Mouse (Mus musculus) frontal cortex, postnatal 36 days (tissue): Measurements from ENCODE around the gene Slc16a10.
"Not testable (repeated sequence)": the region's sequence is repeated elsewhere in the genome, so short reads cannot be mapped to it uniquely, and the experiment has no call there.

Source experiments
- DNase-seq, 2 experiments: peaks; one replicate each; pipeline ENCODE4 v3.0.0; 2022; ENCODE audit warnings: low spot score in 2 of 2

Slc16a10 gene

DNA sequence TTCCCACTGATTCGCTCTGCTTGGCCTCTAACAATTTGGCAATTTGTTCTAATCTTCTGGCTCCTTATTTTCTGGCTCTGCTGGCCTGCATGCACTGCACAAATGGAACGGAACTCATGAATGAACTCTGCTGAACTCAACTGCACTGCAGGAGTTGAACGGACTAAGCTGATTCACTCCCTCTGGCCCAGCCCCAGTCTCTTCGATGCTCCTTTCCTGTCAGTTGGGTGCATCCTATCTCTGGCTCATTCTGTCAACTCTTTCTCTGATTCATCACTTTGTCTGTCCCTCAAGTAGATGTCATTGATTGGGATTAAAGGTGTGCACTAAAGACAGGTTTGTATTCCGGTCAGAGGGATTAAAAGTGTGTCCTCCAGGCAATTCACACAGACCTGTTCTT is 115.5 kb downstream of the Slc16a10 start:
- no peak for DNase-seq

DNA sequence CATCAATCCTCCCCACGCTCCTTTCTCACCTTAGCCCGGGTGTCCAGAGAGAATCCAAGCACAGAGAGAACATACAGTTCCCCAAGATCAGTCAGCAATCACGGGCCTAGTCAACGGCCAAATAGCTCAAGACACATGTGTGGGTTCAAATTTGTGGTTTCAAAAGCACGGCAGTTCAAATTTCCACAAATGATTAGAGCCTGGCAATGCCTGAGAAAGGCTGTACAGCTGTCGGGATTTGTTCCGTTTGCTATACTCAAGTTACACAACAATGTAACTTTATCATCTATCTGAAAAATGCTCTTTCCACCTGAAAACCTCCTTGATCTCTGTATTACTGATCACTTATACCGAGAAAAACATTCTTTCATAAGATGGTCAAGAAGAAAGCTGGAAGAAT is 116.5 kb downstream of the Slc16a10 start:
- no peak for DNase-seq

DNA sequence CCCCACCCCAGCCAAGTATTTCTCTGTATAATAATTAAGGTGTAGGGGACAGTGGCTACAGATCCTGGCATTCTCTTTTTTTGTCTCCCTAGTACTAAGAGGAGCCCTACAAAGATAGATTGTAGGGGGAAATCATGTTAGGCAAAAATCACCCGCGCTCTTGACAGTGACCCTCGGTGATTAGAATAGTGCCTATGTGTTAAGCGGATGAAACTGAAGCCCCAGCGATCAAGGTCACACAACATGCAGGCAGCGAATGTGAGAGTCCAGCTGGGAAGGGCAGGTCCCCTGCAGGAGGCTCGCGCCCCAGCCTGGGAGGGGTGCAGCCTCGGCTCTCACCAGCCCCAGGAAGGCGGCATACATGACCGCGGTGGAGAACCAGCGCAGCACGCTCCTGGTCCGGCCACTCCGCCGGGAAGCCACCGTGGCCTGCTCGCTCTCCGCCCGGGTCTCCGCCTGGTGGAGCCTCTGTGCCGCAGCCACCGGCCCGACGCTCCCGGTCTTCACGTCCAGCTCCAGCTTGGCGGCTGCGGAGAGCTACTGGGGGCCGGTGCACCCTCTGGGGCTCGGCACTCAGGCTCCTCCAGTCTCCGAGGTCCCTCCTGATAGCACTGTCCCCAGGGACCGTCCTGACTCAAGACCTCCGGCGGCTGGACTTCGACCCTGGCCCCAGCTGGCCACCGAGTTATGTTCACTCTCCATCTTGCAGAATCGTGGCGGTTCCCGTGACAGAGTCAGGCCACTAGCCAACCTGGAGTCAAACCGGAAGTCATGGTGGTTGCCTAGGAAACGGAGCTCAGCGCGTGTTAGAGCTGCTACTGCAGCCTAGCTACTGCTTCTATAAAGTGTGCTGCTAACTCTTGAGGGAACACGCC is 117.3 kb downstream of the Slc16a10 start, which contains the start of gene Mfsd4b1:
Gene Mfsd4b1, minus strand, starts transcription at position 715 of the 875 bp plus-strand sequence.
- peak; percentile 88 to 94 for DNase-seq

DNA sequence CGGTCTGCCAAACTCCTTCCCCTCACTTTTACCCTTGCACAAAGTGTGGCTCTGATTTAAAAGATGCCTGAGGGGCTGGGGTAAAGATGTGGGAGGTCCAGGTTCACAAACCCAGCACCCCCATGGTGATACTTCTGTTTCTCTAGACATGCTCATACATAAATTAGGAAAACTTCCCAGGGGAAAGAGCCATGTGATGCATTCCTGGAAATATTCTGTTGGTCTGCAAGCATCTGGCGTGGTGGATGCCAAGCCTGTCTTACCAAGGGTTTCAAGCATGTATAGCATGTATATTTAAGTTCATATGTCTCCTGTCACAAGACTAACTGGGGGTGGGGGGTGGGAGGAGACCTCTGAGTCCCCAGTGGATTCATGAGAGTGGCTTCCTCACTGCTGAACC is 121.7 kb downstream of the Slc16a10 start:
- no peak for DNase-seq

DNA sequence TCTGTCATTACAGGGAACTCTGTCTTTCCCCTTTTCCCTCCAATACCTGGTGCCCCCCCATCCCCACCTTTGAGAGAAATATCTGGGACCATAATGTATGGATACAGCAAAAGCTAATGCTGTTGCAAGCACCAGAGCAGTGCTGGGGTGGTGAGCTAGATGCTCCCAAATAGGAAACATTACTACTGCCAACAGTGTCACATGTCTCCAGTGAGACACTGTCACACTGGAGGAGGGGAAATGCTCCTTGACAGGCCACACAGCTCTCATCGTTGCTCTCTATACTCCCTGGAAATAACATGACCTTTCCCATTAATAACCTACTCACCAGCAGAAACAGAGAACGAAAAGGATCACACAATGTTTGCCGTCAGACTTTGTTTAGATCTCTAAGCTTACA is 122.6 kb downstream of the Slc16a10 start:
- DNase-seq, result no peak

DNA sequence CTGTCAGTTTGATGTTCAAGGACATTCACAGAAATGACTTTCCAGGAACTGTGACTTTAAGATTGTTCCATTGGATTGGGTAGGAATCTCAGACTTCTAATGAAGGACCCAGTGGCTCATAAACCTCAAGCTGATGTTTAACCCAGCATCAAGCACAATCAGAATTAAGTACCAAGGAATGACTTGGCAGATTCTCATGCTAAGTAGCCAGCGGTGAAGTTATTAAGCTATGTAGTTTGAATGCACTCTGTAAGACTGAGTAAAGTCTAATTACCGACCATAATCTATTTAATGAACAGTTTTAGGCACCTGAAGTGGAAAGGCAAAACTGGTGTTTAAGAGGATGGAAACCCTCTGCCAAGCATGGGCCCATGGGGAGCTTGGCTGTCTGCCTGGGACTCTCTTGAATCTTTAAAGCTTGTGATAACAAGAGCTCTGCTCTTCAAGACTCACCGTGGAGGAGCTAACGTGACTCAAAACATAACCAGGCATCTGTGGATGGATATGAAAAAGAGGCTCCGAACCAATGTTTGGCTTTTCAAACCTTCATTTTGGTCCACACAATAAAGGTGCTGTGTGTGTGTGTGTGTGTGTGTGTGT is 123.7 kb downstream of the Slc16a10 start:
- DNase-seq, result no peak

DNA sequence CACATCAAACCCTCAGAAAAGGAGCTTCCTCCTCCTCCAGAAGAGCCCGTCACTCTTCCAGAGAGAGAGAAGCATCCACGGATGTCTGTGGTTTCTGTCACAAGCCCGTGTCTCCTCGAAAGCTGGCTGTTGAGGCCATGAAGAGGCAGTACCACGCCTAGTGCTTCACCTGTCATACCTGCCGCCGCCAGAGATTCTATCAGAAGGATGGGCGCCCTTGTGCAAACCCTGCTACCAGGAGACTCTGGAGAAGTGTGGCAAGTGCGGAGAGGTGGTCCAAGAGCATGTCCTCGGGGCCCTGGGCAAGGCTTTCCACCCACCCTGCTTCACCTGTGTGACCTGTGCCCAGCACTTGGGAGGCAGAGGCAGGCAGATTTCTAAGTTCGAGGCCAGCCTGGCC is 132.5 kb downstream of the Slc16a10 start:
- DNase-seq, result no peak

DNA sequence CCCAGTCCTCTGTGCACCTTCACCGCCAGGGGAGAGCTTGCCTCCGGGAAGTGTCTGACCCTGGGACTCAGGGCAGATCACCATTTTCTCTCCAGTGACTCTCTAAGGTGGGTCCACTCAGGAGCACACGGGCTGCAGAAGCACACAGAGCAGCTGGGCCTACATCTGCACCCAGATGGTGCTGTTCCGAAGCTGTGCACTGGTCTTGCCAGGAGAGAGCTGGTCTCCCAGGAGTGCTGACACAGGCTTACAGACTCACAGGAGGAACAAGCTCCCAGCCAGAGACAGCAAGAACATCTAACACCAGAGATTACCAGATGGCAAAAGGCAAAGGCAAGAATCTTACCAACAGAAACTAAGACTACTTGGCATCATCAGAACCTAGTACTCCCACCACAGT is 133.2 kb downstream of the Slc16a10 start:
- DNase-seq, result not testable (repeated sequence)

DNA sequence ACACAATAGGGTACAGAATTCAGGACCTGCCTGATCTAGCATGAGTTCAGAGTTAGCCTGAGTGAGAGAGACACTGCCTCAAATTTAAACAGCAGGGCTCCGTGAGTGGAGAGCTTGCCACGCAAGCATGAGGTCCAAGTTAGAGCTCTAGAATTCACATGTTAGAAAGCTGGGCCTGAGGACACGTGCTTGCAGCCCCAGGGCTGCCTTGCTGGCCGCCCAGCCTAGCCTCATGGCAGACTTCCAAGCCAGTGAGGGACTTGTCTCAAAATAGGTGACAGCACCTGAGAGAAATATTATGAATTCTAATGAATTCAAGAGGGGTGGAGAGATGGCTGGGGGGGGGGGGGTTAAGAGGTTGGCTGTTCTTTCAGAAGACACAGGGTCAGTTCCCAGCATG is 134.1 kb downstream of the Slc16a10 start:
- DNase-seq, result no peak

DNA sequence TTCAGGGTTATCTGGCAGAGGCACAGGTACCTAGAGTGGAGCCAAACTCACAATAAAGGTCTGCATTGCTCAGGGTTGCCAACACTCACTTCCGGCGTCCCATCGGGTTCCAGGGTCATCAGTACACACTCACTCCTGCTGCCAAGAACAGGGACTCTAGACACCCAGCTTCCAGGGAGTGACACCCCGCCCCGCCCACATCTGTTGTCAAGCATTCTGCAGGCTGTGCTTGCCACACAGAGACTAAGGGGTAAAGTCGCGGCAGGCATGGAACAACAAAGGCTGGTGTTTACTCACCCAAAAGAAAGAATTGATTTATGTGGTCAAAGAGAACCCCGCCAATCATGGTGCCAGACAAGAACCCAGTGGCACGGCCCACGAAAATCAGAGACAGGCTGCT is 135.1 kb downstream of the Slc16a10 start:
- no peak for DNase-seq

DNA sequence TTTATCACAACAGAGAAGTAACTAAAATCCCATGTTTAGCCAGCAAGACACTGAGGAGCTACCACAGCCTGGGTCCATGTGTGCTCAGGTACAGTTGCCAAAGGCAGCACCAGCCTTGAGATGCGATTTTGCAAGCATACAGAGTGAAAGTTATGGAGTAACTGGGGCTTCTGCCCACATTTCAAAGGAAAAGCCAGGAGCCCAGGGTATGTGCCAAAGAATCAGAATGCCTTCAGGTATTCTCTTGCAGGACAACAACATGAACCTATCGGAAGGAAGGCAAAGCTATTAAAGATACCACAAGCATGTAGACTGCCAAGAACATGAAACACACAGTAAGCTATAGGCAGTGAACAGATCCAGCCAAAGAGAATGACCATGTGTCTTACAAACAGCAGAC is 141.3 kb downstream of the Slc16a10 start:
- DNase-seq, result no peak

DNA sequence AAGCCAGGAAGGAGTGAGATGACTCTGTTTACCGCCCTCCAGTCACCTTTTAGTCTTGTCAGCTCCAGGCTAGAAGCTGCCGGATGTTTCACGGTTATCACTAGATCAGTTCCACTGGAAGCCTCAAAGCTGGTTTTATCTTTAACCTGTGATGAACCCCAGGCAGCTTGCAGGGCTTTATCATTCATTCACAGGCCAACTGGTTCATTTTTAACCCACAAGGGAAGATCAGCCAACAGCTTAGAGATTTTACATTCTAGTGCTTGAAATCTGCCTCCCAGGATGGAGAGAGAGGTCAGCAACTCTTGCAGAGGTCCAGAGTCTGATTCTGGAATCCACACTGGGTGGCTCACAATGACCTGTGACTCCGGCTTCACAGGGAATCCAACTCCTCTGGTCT is 150.9 kb downstream of the Slc16a10 start:
- no peak for DNase-seq

DNA sequence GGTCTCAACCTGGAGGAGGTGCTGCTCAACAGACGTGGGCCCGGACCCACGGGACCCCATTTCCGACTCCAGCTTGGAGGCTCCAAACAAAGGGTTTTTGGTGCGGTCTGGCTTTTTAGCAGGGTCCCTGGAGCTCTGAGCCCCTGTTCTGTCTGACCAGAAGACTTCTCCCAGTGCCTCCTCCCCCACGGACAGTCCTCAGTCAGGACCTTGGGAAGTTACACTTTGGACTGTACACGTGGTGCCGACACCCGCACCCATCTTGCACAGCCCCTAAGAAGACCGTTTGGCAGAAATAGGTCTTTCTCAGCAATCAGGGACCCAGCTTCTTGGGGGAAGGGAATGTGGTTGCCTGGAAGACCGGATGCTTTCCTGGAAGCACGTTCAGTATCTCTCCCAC is 155.6 kb downstream of the Slc16a10 start, which contains the start of gene Mfsd4b5:
Gene Mfsd4b5, minus strand, starts transcription at position 181 of the 400 bp plus-strand sequence.
- no peak for DNase-seq
